21 mouse cellular contexts compared by ENCODE assay signal in genomic region chr14:51291505-51291904, GRCm38 (mm10). TPM values are rescaled to one million over a fixed set of nuclear protein-coding genes. Genes with fewer than 3 reads are reported as not detected.
A peak's percentile ranks its signal among the peaks of the same experiment; 100 is the strongest.
DNase-seq lines count a peak whose midpoint lies in the region; ATAC-seq and TF ChIP-seq lines count a peak whose summit lies in the region.
"Had no signal": no experiment of that assay in that cellular context is flagged by ENCODE, and none has a peak within 500 bp of the region (broad histone marks: within the 10 kb centered on the region; RNA-seq: fewer than 3 reads in every experiment).

No protein-coding gene starts in this region.

- H3K9ac ChIP-seq in forebrain, embryonic 11.5 days (ENCODE audit: low read length), result no peak overlapping the region
- no peak overlapping the region for H3K9ac ChIP-seq in intestine, postnatal 0 days (ENCODE audit: low read depth, low read length)
- H3K9ac ChIP-seq: heart, embryonic 15.5 days; stomach, embryonic 15.5 days had no signal

- WGBS in forebrain, embryonic 11.5 days, result 68% methylated on average over 1 of the region's 1 CpGs
- 47% methylated on average over 1 of the region's 1 CpGs for WGBS in intestine, postnatal 0 days

- no peaks in the 10 kb centered on the region for H3K4me1 ChIP-seq in forebrain, embryonic 11.5 days (replicated peaks; ENCODE audit: control insufficient read depth, insufficient read depth, low read length)
- H3K4me1 ChIP-seq in intestine, postnatal 0 days (replicated peaks; ENCODE audit: control insufficient read depth, insufficient read depth, low read length), result no peaks in the 10 kb centered on the region
- H3K4me1 ChIP-seq: heart, embryonic 15.5 days; stomach, embryonic 15.5 days had no signal

- H3K9me3 ChIP-seq in forebrain, embryonic 11.5 days (ENCODE audit: control insufficient read depth, low read length), result no peaks in the 10 kb centered on the region
- H3K9me3 ChIP-seq in intestine, postnatal 0 days (ENCODE audit: control insufficient read depth), result no peaks in the 10 kb centered on the region
- H3K9me3 ChIP-seq: heart, embryonic 15.5 days; stomach, embryonic 15.5 days had no signal

- peak; percentile 7 to 26 for DNase-seq in layer of hippocampus, adult 8-10 months (ENCODE audit: low spot score in 2 of 2)
- DNase-seq in layer of hippocampus, adult 2 months (ENCODE audit: low spot score in 2 of 2), result no peak
- peak; percentile 28 to 33 for DNase-seq in right cerebral cortex, postnatal 10 days (ENCODE audit: low spot score in 2 of 2)
- DNase-seq in right cerebral cortex, postnatal 36 days (ENCODE audit: low spot score in 2 of 2), result no peak
- peak; percentile 77 for DNase-seq in cerebellum, adult 11 months
- peak; percentile 78 to 79 for DNase-seq in cerebellum, postnatal 36 days
- DNase-seq in forebrain, embryonic 11.5 days (ENCODE audit: low spot score), result no peak
- DNase-seq: thymus, postnatal 25 days had no signal

- H3K27ac ChIP-seq in layer of hippocampus, adult 2 months, result no peak overlapping the region
- H3K27ac ChIP-seq in forebrain, embryonic 11.5 days (ENCODE audit: low read depth, low read length), result no peak overlapping the region
- H3K27ac ChIP-seq in intestine, postnatal 0 days (ENCODE audit: low read depth, low read length), result no peak overlapping the region
- H3K27ac ChIP-seq: heart, embryonic 15.5 days; stomach, embryonic 15.5 days had no signal

- H3K4me2 ChIP-seq in forebrain, embryonic 11.5 days (ENCODE audit: low read depth, low read length, severe bottlenecking), result no peak overlapping the region
- H3K4me2 ChIP-seq in intestine, postnatal 0 days (replicated peaks; ENCODE audit: low read depth), result no peak overlapping the region
- H3K4me2 ChIP-seq: heart, embryonic 15.5 days; liver, embryonic 11.5 days; stomach, embryonic 15.5 days had no signal

- no peaks in the 10 kb centered on the region for H3K27me3 ChIP-seq in forebrain, embryonic 11.5 days (ENCODE audit: control insufficient read depth, insufficient read depth, low read length)
- no peaks in the 10 kb centered on the region for H3K27me3 ChIP-seq in intestine, postnatal 0 days (replicated peaks; ENCODE audit: control insufficient read depth, insufficient read depth, low read length)
- H3K27me3 ChIP-seq: heart, embryonic 15.5 days; stomach, embryonic 15.5 days had no signal

- no peak overlapping the region for H3K4me3 ChIP-seq in layer of hippocampus, adult 2 months
- H3K4me3 ChIP-seq in forebrain, embryonic 11.5 days (ENCODE audit: low read depth, low read length), result no peak overlapping the region
- no peak overlapping the region for H3K4me3 ChIP-seq in intestine, postnatal 0 days (ENCODE audit: low read depth, low read length)
- H3K4me3 ChIP-seq: erythroblast, embryonic 14.5 days; heart, embryonic 15.5 days; myocyte; stomach, embryonic 15.5 days had no signal

- H3K36me3 ChIP-seq in forebrain, embryonic 11.5 days (ENCODE audit: control insufficient read depth, insufficient read depth, low read length), result no peaks in the 10 kb centered on the region
- H3K36me3 ChIP-seq in intestine, postnatal 0 days (ENCODE audit: control insufficient read depth, insufficient read depth), result no peaks in the 10 kb centered on the region
- H3K36me3 ChIP-seq: heart, embryonic 15.5 days; stomach, embryonic 15.5 days had no signal

- TF ChIP-seq CTCF in layer of hippocampus, adult 2 months (conservative IDR thresholded peaks at IDR 0.05), result no peak
- no peak for TF ChIP-seq CTCF in intestine, postnatal 0 days (IDR thresholded peaks at IDR 0.05; ENCODE audit: low read depth)

- no peak for ATAC-seq in forebrain, embryonic 11.5 days (replicated peaks; ENCODE audit: low FRiP score)
- ATAC-seq in intestine, postnatal 0 days, result no peak
- ATAC-seq: inflammation-experienced regulatory T-cells, adult 6 months; lung, postnatal 0 days had no signal

RNA-seq across cellular contexts. Expression of gene Rnase2a, which starts 35.6 kb away (rescaled TPM):
- total RNA-seq in layer of hippocampus, adult 8-10 months (2022), result not detected
- not detected for total RNA-seq in layer of hippocampus, adult 2 months (2021)
- polyA plus RNA-seq in forebrain, embryonic 11.5 days (2014; fragmentation: Nextera tagmentation; extraction: Ambion mirVana), result not detected in 2 replicates
- not detected in 2 replicates for polyA plus RNA-seq in intestine, postnatal 0 days (2015; fragmentation: Nextera tagmentation; extraction: Ambion mirVana)
- total RNA-seq: gastrocnemius, postnatal 4 days; left cerebral cortex, postnatal 25 days; MEL had no signal
- polyA plus RNA-seq: erythroblast, embryonic 14.5 days; heart, embryonic 15.5 days; inflammation-experienced regulatory T-cells, adult 6 months; kidney, embryonic 16.5 days; liver, embryonic 11.5 days; lung, postnatal 0 days; small intestine, adult 2 months; stomach, embryonic 15.5 days had no signal

Comparison
In these comparisons a context has a peak if more than half of its experiments do, and no peak if none do; other contexts are left out.
1. DNase-seq: peak in layer of hippocampus, adult 8-10 months (2 of 2), right cerebral cortex, postnatal 10 days (2 of 2), cerebellum, adult 11 months (single experiment) and cerebellum, postnatal 36 days (2 of 2); none in layer of hippocampus, adult 2 months (0 of 2), right cerebral cortex, postnatal 36 days (0 of 2) and forebrain, embryonic 11.5 days (single experiment).